8 mouse cellular contexts compared by ENCODE assay signal in genomic region chr19:33589626-33590302, GRCm38 (mm10). TPM values are rescaled to one million over a fixed set of nuclear protein-coding genes. Genes with fewer than 3 reads are reported as not detected.
DNase-seq lines count a peak whose midpoint lies in the region; ATAC-seq and TF ChIP-seq lines count a peak whose summit lies in the region.
"Not testable (repeated sequence)": the region's sequence is repeated elsewhere in the genome, so short reads cannot be mapped to it uniquely, and the experiment has no call there.

No protein-coding gene starts in this region.

- intact Hi-C loops in gastrocnemius, adult 2 months (cut with DNase I), result loop anchor here (10.0 kb wide), 1 partner anchor 195 kb away; the partner anchor contains the start of gene Rnls

- peak overlapping the region; percentile 42 for H3K9ac ChIP-seq in hindbrain, embryonic 15.5 days
- peak overlapping the region; percentile 23; the same call in 1 of the 2 replicates for H3K9ac ChIP-seq in lung, postnatal 0 days (replicated peaks; ENCODE audit: low read depth)

- H3K4me3 ChIP-seq in cortical plate, adult 2 months (ENCODE audit: insufficient read depth, low read length), result peak overlapping the region; percentile 34
- peak overlapping the region; percentile 73 for H3K4me3 ChIP-seq in gastrocnemius, adult 2 months
- peak overlapping the region; percentile 48 for H3K4me3 ChIP-seq in hindbrain, embryonic 15.5 days
- H3K4me3 ChIP-seq in lung, postnatal 0 days (ENCODE audit: low read depth, low read length), result peak overlapping the region; percentile 33

- H3K4me1 ChIP-seq in cortical plate, adult 2 months (ENCODE audit: control insufficient read depth, insufficient read depth, low read length); hindbrain, embryonic 15.5 days (replicated peaks); lung, postnatal 0 days (ENCODE audit: insufficient read depth, low read depth, low read length): not testable (repeated sequence)

- peak; percentile 89 for DNase-seq in ZHBTc4 (ENCODE audit: low read depth, low spot score)
- DNase-seq in gastrocnemius, adult 2 months, result peak; percentile 59
- DNase-seq in layer of hippocampus, postnatal 25 days (ENCODE audit: extremely low spot score in 1 of 2, low spot score in 1 of 2), result peak; percentile 33 to 41
- DNase-seq in lung, postnatal 0 days (ENCODE audit: low spot score), result peak; percentile 88
- peak; percentile 17 for DNase-seq in ovary, postnatal 14 days (ENCODE audit: low spot score)
- peak; percentile 75 for DNase-seq in thymus, postnatal 0 days (ENCODE audit: low spot score)

- TF ChIP-seq POLR2A in cortical plate, adult 2 months (IDR thresholded peaks at IDR 0.05; ENCODE audit: extremely low read depth, insufficient read depth, low read length), result not testable (repeated sequence)

- 0% methylated on average over 11 of the region's 38 CpGs for WGBS in hindbrain, embryonic 15.5 days
- 8% methylated on average over 8 of the region's 38 CpGs for WGBS in lung, postnatal 0 days

- not testable (repeated sequence) for TF ChIP-seq EP300 in lung, postnatal 0 days (IDR thresholded peaks at IDR 0.05)

- not testable (repeated sequence) for H3K27ac ChIP-seq in cortical plate, adult 2 months (ENCODE audit: insufficient read depth, low read length); lung, postnatal 0 days (ENCODE audit: low read length)
- H3K27ac ChIP-seq in gastrocnemius, adult 2 months, result peak overlapping the region; percentile 77
- peak overlapping the region; percentile 59; the same call in 1 of the 2 replicates for H3K27ac ChIP-seq in hindbrain, embryonic 15.5 days (replicated peaks)

- not testable (repeated sequence) for TF ChIP-seq CTCF in cortical plate, adult 2 months (IDR thresholded peaks at IDR 0.05; ENCODE audit: extremely low read depth, insufficient read depth, low read length); gastrocnemius, adult 2 months (IDR thresholded peaks at IDR 0.05); lung, postnatal 0 days (IDR thresholded peaks at IDR 0.05)

- peak; percentile 99 for ATAC-seq in hindbrain, embryonic 15.5 days (ENCODE audit: low FRiP score, low read depth)
- ATAC-seq in lung, postnatal 0 days, result peak; percentile 99

- not testable (repeated sequence) for H3K9me3 ChIP-seq in hindbrain, embryonic 15.5 days; lung, postnatal 0 days (ENCODE audit: low read length)

- H3K4me2 ChIP-seq in hindbrain, embryonic 15.5 days, result peak overlapping the region; percentile 71
- H3K4me2 ChIP-seq in lung, postnatal 0 days (replicated peaks; ENCODE audit: low read depth, low read length), result peak overlapping the region; percentile 48

- H3K27me3 ChIP-seq in hindbrain, embryonic 15.5 days; lung, postnatal 0 days (replicated peaks; ENCODE audit: insufficient read depth, low read length): not testable (repeated sequence)

- not testable (repeated sequence) for H3K36me3 ChIP-seq in hindbrain, embryonic 15.5 days; lung, postnatal 0 days (ENCODE audit: insufficient read depth, low read length)

RNA-seq across cellular contexts. Expression of gene Gm8978, which starts 35.3 kb away (rescaled TPM):
- not detected in 2 replicates for polyA plus RNA-seq in cortical plate, adult 2 months (2012; rRNA removed)
- not detected for total RNA-seq in gastrocnemius, adult 2 months (2021)
- not detected in 2 replicates for polyA plus RNA-seq in hindbrain, embryonic 15.5 days (2015; fragmentation: Nextera tagmentation; extraction: Ambion mirVana)
- not detected for total RNA-seq in layer of hippocampus, postnatal 25 days (2021)
- polyA plus RNA-seq in lung, postnatal 0 days (2015; fragmentation: Nextera tagmentation; extraction: Ambion mirVana), result not detected in 2 replicates
- polyA plus RNA-seq in thymus, postnatal 0 days (2015; fragmentation: Nextera tagmentation; extraction: Ambion mirVana), result not detected in 2 replicates

Comparison
In these comparisons a context has a peak if more than half of its experiments do, and no peak if none do; other contexts are left out.
1. DNase-seq: peak in every context shown above with its lines; median percentile 89 in ZHBTc4; 88 in lung, postnatal 0 days; 75 in thymus, postnatal 0 days; 59 in gastrocnemius, adult 2 months; 37 in layer of hippocampus, postnatal 25 days; 17 in ovary, postnatal 14 days.